ENCODE assay signal across 10 mouse cellular contexts in genomic region chrX:7765281-7765670, GRCm38 (mm10). TPM values are rescaled to one million over a fixed set of nuclear protein-coding genes. Genes with fewer than 3 reads are reported as not detected.
DNase-seq lines count a peak whose midpoint lies in the region; ATAC-seq lines count a peak whose summit lies in the region.
"Had no signal": no experiment of that assay in that cellular context is flagged by ENCODE, and none has a peak within 500 bp of the region (broad histone marks: within the 10 kb centered on the region; RNA-seq: fewer than 3 reads in every experiment).

No protein-coding gene starts in this region.

- WGBS in hindbrain, embryonic 11.5 days: 24% methylated on average over 12 of the region's 13 CpGs

- no peak overlapping the region for H3K9ac ChIP-seq in hindbrain, embryonic 11.5 days (ENCODE audit: low read depth, low read length)

- no peaks in the 10 kb centered on the region for H3K4me1 ChIP-seq in hindbrain, embryonic 11.5 days (replicated peaks; ENCODE audit: control insufficient read depth, insufficient read depth, low read length)

- no peak overlapping the region for H3K27ac ChIP-seq in hindbrain, embryonic 11.5 days (ENCODE audit: low read depth, low read length)

- no peak for ATAC-seq in hindbrain, embryonic 11.5 days (ENCODE audit: low FRiP score)

- H3K4me2 ChIP-seq in hindbrain, embryonic 11.5 days (replicated peaks; ENCODE audit: low read depth, low read length): peak overlapping the region; percentile 64

- peak; percentile 92 for DNase-seq in heart, adult 11 months
- DNase-seq in heart, postnatal 36 days: no peak
- peak; percentile 13 for DNase-seq in NIH3T3 (ENCODE audit: low read depth)
- peak; percentile 6 for DNase-seq in hindbrain, embryonic 11.5 days (ENCODE audit: low spot score)
- peak; percentile 17 for DNase-seq in lung, postnatal 36 days
- no peak for DNase-seq in layer of hippocampus, adult 9-10 months (ENCODE audit: low spot score)
- DNase-seq in frontal cortex, postnatal 10 days (ENCODE audit: low spot score in 2 of 2): no peak
- no peak for DNase-seq in spleen, postnatal 10 days (ENCODE audit: low spot score in 2 of 2)

- no peaks in the 10 kb centered on the region for H3K27me3 ChIP-seq in hindbrain, embryonic 11.5 days (ENCODE audit: control insufficient read depth, insufficient read depth, low read length)
- H3K27me3 ChIP-seq: CH12.LX had no signal

- intact Hi-C loops in heart, postnatal 36 days (cut with DNase I): no loop called here

- no peaks in the 10 kb centered on the region for H3K9me3 ChIP-seq in hindbrain, embryonic 11.5 days (ENCODE audit: control insufficient read depth, low read length)

- peak overlapping the region; percentile 65 for H3K4me3 ChIP-seq in hindbrain, embryonic 11.5 days (ENCODE audit: low read depth, low read length)

- H3K36me3 ChIP-seq in hindbrain, embryonic 11.5 days (ENCODE audit: control insufficient read depth, insufficient read depth, low read length): no peaks in the 10 kb centered on the region

RNA-seq across cellular contexts. Expression of gene Tfe3, which starts 2.9 kb away (rescaled TPM):
- 10 to 100 TPM; 14.3 to 17.3 TPM for total RNA-seq in heart, postnatal 36 days (2021)
- polyA plus RNA-seq in hindbrain, embryonic 11.5 days (2014; fragmentation: Nextera tagmentation; extraction: Ambion mirVana): 18.5 and 21.7 TPM in 2 replicates

RNA-seq across cellular contexts. Expression of gene Ccdc120, which starts 14.6 kb away (rescaled TPM):
- total RNA-seq in heart, postnatal 36 days (2021): 1 to 10 TPM in 1 of 2 experiments, under 1 TPM in 1; 0.42 to 1.8 TPM
- polyA plus RNA-seq in hindbrain, embryonic 11.5 days (2014; fragmentation: Nextera tagmentation; extraction: Ambion mirVana): 19.9 and 21.5 TPM in 2 replicates

RNA-seq across cellular contexts. Expression of gene Gripap1, which starts 24.3 kb away (rescaled TPM):
- total RNA-seq in heart, postnatal 36 days (2021): 10 to 100 TPM; 25.1 to 25.4 TPM
- 46.1 and 53.6 TPM in 2 replicates for polyA plus RNA-seq in hindbrain, embryonic 11.5 days (2014; fragmentation: Nextera tagmentation; extraction: Ambion mirVana)

RNA-seq across cellular contexts. Expression of gene Praf2, which starts 37.0 kb away (rescaled TPM):
- 1 to 10 TPM; 5.4 to 5.7 TPM for total RNA-seq in heart, postnatal 36 days (2021)
- polyA plus RNA-seq in hindbrain, embryonic 11.5 days (2014; fragmentation: Nextera tagmentation; extraction: Ambion mirVana): 98.3 and 108 TPM in 2 replicates

RNA-seq across cellular contexts. Expression of gene Gm45208, which starts 43.2 kb away (rescaled TPM):
- total RNA-seq in heart, postnatal 36 days (2021): under 1 TPM in 1 of 2 experiments, not detected in 1; 0.68 TPM
- polyA plus RNA-seq in hindbrain, embryonic 11.5 days (2014; fragmentation: Nextera tagmentation; extraction: Ambion mirVana): not detected in 2 replicates
- total RNA-seq: hematopoietic stem cell, adult 5-6 weeks had no signal

Comparison
In these comparisons a context has a peak if more than half of its experiments do, and no peak if none do; other contexts are left out.
1. DNase-seq: peak in heart, adult 11 months (single experiment), NIH3T3 (single experiment), hindbrain, embryonic 11.5 days (single experiment) and lung, postnatal 36 days (single experiment); none in heart, postnatal 36 days (0 of 2), layer of hippocampus, adult 9-10 months (single experiment), frontal cortex, postnatal 10 days (0 of 2) and spleen, postnatal 10 days (0 of 2).